8 mouse cellular contexts compared by ENCODE assay signal in the genomic region with DNA sequence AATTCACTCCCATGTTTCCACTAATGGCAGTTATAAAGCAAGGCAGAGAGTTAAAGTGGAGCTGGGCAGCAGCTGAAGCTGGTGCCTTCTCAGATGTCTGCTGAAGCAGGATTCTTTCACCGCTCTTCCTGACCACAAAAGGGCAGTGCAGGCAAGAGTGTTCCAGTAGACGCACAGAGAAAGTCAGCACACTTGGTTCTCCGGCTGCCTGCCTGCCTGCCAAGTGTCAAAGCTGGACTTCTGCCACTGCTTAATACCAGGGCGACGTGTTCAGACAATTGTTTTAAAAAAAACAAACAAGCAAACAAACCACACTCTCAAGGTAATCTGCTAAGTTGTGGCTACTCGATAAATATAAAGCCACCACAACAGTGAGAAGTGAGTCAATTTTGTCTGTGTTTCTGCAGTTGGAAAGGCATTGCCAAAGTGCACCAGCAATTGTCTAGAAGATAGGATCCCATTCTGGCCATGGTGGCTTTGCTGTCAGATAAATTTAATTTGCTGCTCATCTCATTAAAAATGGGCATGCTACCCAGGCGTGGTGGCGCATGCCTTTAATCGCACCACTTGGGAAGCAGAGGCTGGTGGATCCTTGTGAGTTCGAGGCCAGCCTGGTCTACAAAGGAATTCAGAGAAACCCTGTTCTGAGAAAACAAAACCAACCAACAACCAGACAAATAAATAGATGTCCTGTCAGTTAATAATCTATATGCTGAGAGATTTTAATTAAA.
A peak's percentile ranks its signal among the peaks of the same experiment; 100 is the strongest.
DNase-seq lines count a peak whose midpoint lies in the region; ATAC-seq and TF ChIP-seq lines count a peak whose summit lies in the region.

No protein-coding gene starts in this region.

- H3K4me1 ChIP-seq in midbrain, postnatal 0 days (ENCODE audit: insufficient read depth, low read length), result no peaks in the 10 kb centered on the region
- no peaks in the 10 kb centered on the region for H3K4me1 ChIP-seq in midbrain, embryonic 16.5 days (ENCODE audit: control insufficient read depth, insufficient read depth, low read length)
- H3K4me1 ChIP-seq in limb, embryonic 10.5 days, result peaks cover 33% of the 10 kb centered on the region

- no peak overlapping the region for H3K27ac ChIP-seq in midbrain, postnatal 0 days (ENCODE audit: low read depth, low read length)
- no peak overlapping the region for H3K27ac ChIP-seq in midbrain, embryonic 16.5 days (ENCODE audit: low read length)
- peak overlapping the region; percentile 40; the same call in 1 of the 2 replicates for H3K27ac ChIP-seq in limb, embryonic 10.5 days

- H3K4me2 ChIP-seq in midbrain, postnatal 0 days (ENCODE audit: low read depth, low read length, poor library complexity, severe bottlenecking), result no peak overlapping the region
- no peak overlapping the region for H3K4me2 ChIP-seq in midbrain, embryonic 16.5 days (ENCODE audit: low read length)

- H3K36me3 ChIP-seq in midbrain, postnatal 0 days (ENCODE audit: insufficient read depth, low read length), result no peaks in the 10 kb centered on the region
- no peaks in the 10 kb centered on the region for H3K36me3 ChIP-seq in midbrain, embryonic 16.5 days (ENCODE audit: control insufficient read depth, insufficient read depth, low read length)
- no peaks in the 10 kb centered on the region for H3K36me3 ChIP-seq in limb, embryonic 10.5 days

- WGBS in midbrain, postnatal 0 days, result 66% methylated on average over 10 of the region's 10 CpGs
- WGBS in midbrain, embryonic 16.5 days, result 61% methylated on average over 10 of the region's 10 CpGs
- 79% methylated on average over 10 of the region's 10 CpGs for WGBS in limb, embryonic 10.5 days

- TF ChIP-seq CTCF in midbrain, postnatal 0 days (IDR thresholded peaks at IDR 0.05), result peak; percentile 42

- ATAC-seq in cerebellum, adult (ENCODE audit: insufficient number of reproducible peaks, low FRiP score, low TSS enrichment), result no peak
- no peak for ATAC-seq in midbrain, postnatal 0 days (ENCODE audit: low FRiP score)
- ATAC-seq in midbrain, embryonic 16.5 days, result no peak
- ATAC-seq in megakaryocyte-erythroid progenitor cell, adult 5-6 weeks (replicated peaks; ENCODE audit: low FRiP score, low TSS enrichment, poor library complexity, severe bottlenecking), result no peak

- H3K4me3 ChIP-seq in midbrain, postnatal 0 days (ENCODE audit: low read depth, low read length), result no peak overlapping the region
- no peak overlapping the region for H3K4me3 ChIP-seq in midbrain, embryonic 16.5 days (ENCODE audit: low read depth, low read length)
- H3K4me3 ChIP-seq in limb, embryonic 10.5 days, result no peak overlapping the region

- H3K9me3 ChIP-seq in midbrain, postnatal 0 days (ENCODE audit: low read length), result no peaks in the 10 kb centered on the region
- no peaks in the 10 kb centered on the region for H3K9me3 ChIP-seq in midbrain, embryonic 16.5 days (replicated peaks; ENCODE audit: control insufficient read depth, low read length, poor library complexity, severe bottlenecking)
- H3K9me3 ChIP-seq in limb, embryonic 10.5 days (replicated peaks), result no peaks in the 10 kb centered on the region

- DNase-seq in cerebellum, postnatal 25 days, result peak; percentile 10 to 28
- peak; percentile 70 for DNase-seq in midbrain, postnatal 0 days (ENCODE audit: low spot score)
- peak; percentile 48 for DNase-seq in heart, adult 8-10 months (ENCODE audit: low spot score)
- no peak for DNase-seq in limb, embryonic 10.5 days (ENCODE audit: low spot score)
- DNase-seq in spleen, postnatal 4 days (ENCODE audit: low spot score in 2 of 2), result no peak

- no peak overlapping the region for H3K9ac ChIP-seq in midbrain, postnatal 0 days (replicated peaks; ENCODE audit: low read length, poor library complexity, severe bottlenecking)
- no peak overlapping the region for H3K9ac ChIP-seq in midbrain, embryonic 16.5 days (ENCODE audit: low read depth, low read length)

- H3K27me3 ChIP-seq in midbrain, postnatal 0 days (ENCODE audit: insufficient read depth, low read length), result no peaks in the 10 kb centered on the region
- no peaks in the 10 kb centered on the region for H3K27me3 ChIP-seq in midbrain, embryonic 16.5 days (ENCODE audit: control insufficient read depth, insufficient read depth, low read depth, low read length)
- no peaks in the 10 kb centered on the region for H3K27me3 ChIP-seq in limb, embryonic 10.5 days (ENCODE audit: low read depth, poor library complexity, severe bottlenecking)

Comparison
In these comparisons a context has a peak if more than half of its experiments do, and no peak if none do; other contexts are left out.
1. DNase-seq: peak in cerebellum, postnatal 25 days (2 of 2), midbrain, postnatal 0 days (single experiment) and heart, adult 8-10 months (single experiment); none in limb, embryonic 10.5 days (single experiment) and spleen, postnatal 4 days (0 of 2).